ENCODE assay signal across 11 mouse cellular contexts in the genomic region with DNA sequence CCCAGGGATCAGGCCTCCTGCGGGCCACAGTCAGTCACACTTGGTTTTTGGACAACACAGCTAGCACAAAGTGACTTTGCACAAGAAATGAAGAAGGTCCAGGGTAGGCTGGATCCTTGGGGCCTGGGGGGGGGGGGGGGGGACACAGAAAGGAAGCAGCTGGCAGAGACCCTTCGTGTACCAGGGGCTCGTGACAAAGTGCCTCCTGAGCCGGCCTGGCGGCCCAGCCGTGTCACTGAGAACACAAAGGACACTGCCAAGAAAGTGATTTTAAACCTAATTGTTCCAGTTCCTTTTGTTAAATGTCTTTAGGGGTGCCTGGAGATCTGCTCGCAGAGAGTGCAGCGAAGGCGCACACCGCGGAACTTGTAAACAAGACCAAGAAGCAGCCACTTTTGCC.
DNase-seq lines count a peak whose midpoint lies in the region; ATAC-seq lines count a peak whose summit lies in the region.
"Had no signal": no experiment of that assay in that cellular context is flagged by ENCODE, and none has a peak within 500 bp of the region (broad histone marks: within the 10 kb centered on the region; RNA-seq: fewer than 3 reads in every experiment).

No protein-coding gene starts in this region.

- H3K9ac ChIP-seq in embryonic facial prominence, embryonic 13.5 days: 0 out of 2 replicates have a peak overlapping the region, but pooled peaks have one; percentile 55
- H3K9ac ChIP-seq in hindbrain, embryonic 11.5 days (ENCODE audit: low read depth, low read length): peak overlapping the region; percentile 40; the same call in 1 of the 2 replicates
- peak overlapping the region; percentile 20; the same call in 1 of the 2 replicates for H3K9ac ChIP-seq in midbrain, embryonic 12.5 days (replicated peaks)

- no peak overlapping the region for H3K27ac ChIP-seq in embryonic facial prominence, embryonic 13.5 days
- peak overlapping the region; percentile 71 for H3K27ac ChIP-seq in hindbrain, embryonic 11.5 days (ENCODE audit: low read depth, low read length)
- peak overlapping the region; percentile 78 for H3K27ac ChIP-seq in midbrain, embryonic 12.5 days (replicated peaks)

- peak; percentile 14 for DNase-seq in kidney, adult 18-20 months
- DNase-seq in kidney, adult 11 months: no peak
- no peak for DNase-seq in hindbrain, embryonic 11.5 days (ENCODE audit: low spot score)
- no peak for DNase-seq in testis, postnatal 10 days (ENCODE audit: low spot score)
- no peak for DNase-seq in thymus, postnatal 10 days (ENCODE audit: low spot score in 2 of 2)
- DNase-seq: gastrocnemius, postnatal 14 days; lung, postnatal 36 days had no signal

- H3K4me2 ChIP-seq in embryonic facial prominence, embryonic 13.5 days: peak overlapping the region; percentile 44
- peak overlapping the region; percentile 34 for H3K4me2 ChIP-seq in hindbrain, embryonic 11.5 days (replicated peaks; ENCODE audit: low read depth, low read length)
- peak overlapping the region; percentile 46 for H3K4me2 ChIP-seq in midbrain, embryonic 12.5 days (replicated peaks)

- peaks cover 14% of the 10 kb centered on the region for H3K27me3 ChIP-seq in embryonic facial prominence, embryonic 13.5 days
- H3K27me3 ChIP-seq in hindbrain, embryonic 11.5 days (ENCODE audit: control insufficient read depth, insufficient read depth, low read length): peaks cover 16% of the 10 kb centered on the region; the same call in 1 of the 2 replicates
- H3K27me3 ChIP-seq in midbrain, embryonic 12.5 days: peaks cover 84% of the 10 kb centered on the region
- H3K27me3 ChIP-seq: CH12.LX had no signal

- H3K9me3 ChIP-seq in embryonic facial prominence, embryonic 13.5 days: no peaks in the 10 kb centered on the region
- no peaks in the 10 kb centered on the region for H3K9me3 ChIP-seq in hindbrain, embryonic 11.5 days (ENCODE audit: control insufficient read depth, low read length)
- no peaks in the 10 kb centered on the region for H3K9me3 ChIP-seq in midbrain, embryonic 12.5 days

- H3K4me1 ChIP-seq in embryonic facial prominence, embryonic 13.5 days: peaks cover 40% of the 10 kb centered on the region
- peaks cover 19% of the 10 kb centered on the region for H3K4me1 ChIP-seq in hindbrain, embryonic 11.5 days (replicated peaks; ENCODE audit: control insufficient read depth, insufficient read depth, low read length)
- H3K4me1 ChIP-seq in midbrain, embryonic 12.5 days: peaks cover 82% of the 10 kb centered on the region

- no peak overlapping the region for H3K4me3 ChIP-seq in embryonic facial prominence, embryonic 13.5 days
- H3K4me3 ChIP-seq in hindbrain, embryonic 11.5 days (ENCODE audit: low read depth, low read length): no peak overlapping the region
- H3K4me3 ChIP-seq in midbrain, embryonic 12.5 days: peak overlapping the region; percentile 17; the same call in 1 of the 2 replicates

- 44% methylated on average over 11 of the region's 11 CpGs for WGBS in embryonic facial prominence, embryonic 13.5 days
- WGBS in hindbrain, embryonic 11.5 days: 42% methylated on average over 11 of the region's 11 CpGs
- WGBS in midbrain, embryonic 12.5 days: 10% methylated on average over 11 of the region's 11 CpGs

- no peak; the same call in 1 of the 2 replicates for ATAC-seq in embryonic facial prominence, embryonic 13.5 days (ENCODE audit: insufficient number of reproducible peaks, insufficient read depth, low FRiP score, low TSS enrichment, low read depth)
- ATAC-seq in hindbrain, embryonic 11.5 days (ENCODE audit: low FRiP score): peak; percentile 55; the same call in 1 of the 2 replicates
- peak; percentile 38 for ATAC-seq in midbrain, embryonic 12.5 days (ENCODE audit: low FRiP score, low read depth)
- ATAC-seq in CD4-positive, CD25-positive, alpha-beta regulatory T cell, adult 4 months: no peak

- no peaks in the 10 kb centered on the region for H3K36me3 ChIP-seq in embryonic facial prominence, embryonic 13.5 days
- no peaks in the 10 kb centered on the region for H3K36me3 ChIP-seq in hindbrain, embryonic 11.5 days (ENCODE audit: control insufficient read depth, insufficient read depth, low read length)
- H3K36me3 ChIP-seq in midbrain, embryonic 12.5 days: no peaks in the 10 kb centered on the region

Comparison
In these comparisons a context has a peak if more than half of its experiments do, and no peak if none do; other contexts are left out.
1. ATAC-seq: peak in hindbrain, embryonic 11.5 days (single experiment) and midbrain, embryonic 12.5 days (single experiment); none in embryonic facial prominence, embryonic 13.5 days (single experiment) and CD4-positive, CD25-positive, alpha-beta regulatory T cell, adult 4 months (single experiment).
2. Peak in every context shown above with its lines, with median percentiles within 50 percentile points of each other: H3K4me2 ChIP-seq and H3K9ac ChIP-seq.